Mouse (Mus musculus) CH12.LX (cell line): ENCODE measurements at regions not wholly inside any gene's neighbourhood (a gene's known extent, or its start where the extent isn't known, plus 50 kb on each side); places are given as distances from the start of the nearest gene placed in this dataset.

ENCODE experiments used
- DNase-seq: peaks from one replicate; pipeline ENCODE4 v3.0.0-alpha.2; 2013; ENCODE audit errors: extremely low read depth
- H3K27ac ChIP-seq: 2 replicates; pipeline ENCODE4 v1.5.1; 2012; ENCODE audit warnings: low read depth, mild to moderate bottlenecking, control low read depth, moderate library complexity; ENCODE audit not compliant: insufficient read depth
- H3K27me3 ChIP-seq: replicated peaks from 2 replicates; pipeline ENCODE3; 2012; ENCODE audit warnings: inconsistent platforms
- H3K36me3 ChIP-seq, 2 experiments: replicated peaks in 1 of 2; 2 replicates each; pipeline versions ENCODE3 to v1.6.1; 2012; ENCODE audit warnings: inconsistent platforms in 1 of 2, low read length in 1 of 2, mild to moderate bottlenecking in 1 of 2, mixed read lengths in 1 of 2, moderate library complexity in 1 of 2; ENCODE audit not compliant: control insufficient read depth in 1 of 2, insufficient read depth in 1 of 2
- H3K4me1 ChIP-seq, 2 experiments: 2 replicates each; pipeline ENCODE4 v1.6.1; 2012; ENCODE audit warnings: inconsistent platforms in 1 of 2, moderate library complexity in 1 of 2; ENCODE audit not compliant: insufficient read depth in 2 of 2, control insufficient read depth in 1 of 2
- H3K4me2 ChIP-seq: 2 replicates; pipeline ENCODE4 v1.6.1; 2012; ENCODE audit warnings: low read depth, mild to moderate bottlenecking, control low read depth; ENCODE audit not compliant: poor library complexity, insufficient read depth, severe bottlenecking
- H3K4me3 ChIP-seq, 3 experiments: fragments of 150-350 bp in 1 of 3; sonication (generic) in 1 of 3; replicated peaks in 1 of 3; 2 replicates each; pipeline versions ENCODE3 to v1.5.1; 2011 to 2012; ENCODE audit warnings: low read depth in 2 of 3, low read length in 2 of 3, mild to moderate bottlenecking in 2 of 3, moderate library complexity in 2 of 3, control low read depth in 1 of 3, improper control_type of control experiment in 1 of 3, inconsistent platforms in 1 of 3, mixed read lengths in 1 of 3; ENCODE audit not compliant: poor library complexity in 1 of 3
- H3K79me2 ChIP-seq: replicated peaks from 2 replicates; pipeline ENCODE4 v1.6.1; 2012; ENCODE audit warnings: mild to moderate bottlenecking, moderate library complexity; ENCODE audit not compliant: control insufficient read depth, poor library complexity, insufficient read depth, severe bottlenecking; ENCODE audit errors: extremely low read depth
- H3K9ac ChIP-seq: 2 replicates; pipeline ENCODE4 v1.6.1; 2012; ENCODE audit warnings: low read depth, mild to moderate bottlenecking, control low read depth, moderate library complexity; ENCODE audit not compliant: insufficient read depth
- H3K9me3 ChIP-seq: replicated peaks from 2 replicates; pipeline ENCODE3; 2012; ENCODE audit warnings: low read length, inconsistent platforms, mixed read lengths
- BHLHE40 ChIP-seq: IDR thresholded peaks from 2 replicates; pipeline ENCODE4 v1.6.1; 2011; ENCODE audit warnings: mild to moderate bottlenecking, low read depth, low read length, improper control_type of control experiment
- CHD2 ChIP-seq: IDR thresholded peaks from 2 replicates; pipeline ENCODE4 v1.6.1; 2011; ENCODE audit warnings: low read length, improper control_type of control experiment
- E2F4 ChIP-seq: IDR thresholded peaks from 2 replicates; pipeline ENCODE4 v1.6.1; 2011; ENCODE audit warnings: low read depth, low read length, improper control_type of control experiment; ENCODE audit not compliant: insufficient replicate concordance
- ELF1 ChIP-seq: IDR thresholded peaks from 2 replicates; pipeline ENCODE4 v1.6.1; 2014; ENCODE audit warnings: low read depth, mild to moderate bottlenecking, inconsistent platforms, low read length, improper control_type of control experiment
- ETS1 ChIP-seq: conservative IDR thresholded peaks from 2 replicates; pipeline ENCODE4 v1.6.1; 2012; ENCODE audit warnings: low read depth, mild to moderate bottlenecking, inconsistent platforms, low read length, improper control_type of control experiment, moderate library complexity
- HCFC1 ChIP-seq: IDR thresholded peaks from 2 replicates; pipeline ENCODE4 v1.6.1; 2012; ENCODE audit warnings: low read depth, mild to moderate bottlenecking, inconsistent platforms, low read length, improper control_type of control experiment
- JUND ChIP-seq: conservative IDR thresholded peaks from 2 replicates; pipeline ENCODE4 v1.6.1; 2011; ENCODE audit warnings: low read depth, low read length, improper control_type of control experiment
- KAT2A ChIP-seq: IDR thresholded peaks from 2 replicates; pipeline ENCODE4 v1.6.1; 2012; ENCODE audit warnings: low read length, improper control_type of control experiment, inconsistent platforms; ENCODE audit not compliant: insufficient replicate concordance
- MAFK ChIP-seq: IDR thresholded peaks from 2 replicates; pipeline ENCODE4 v1.6.1; 2011; ENCODE audit warnings: low read length, improper control_type of control experiment; ENCODE audit not compliant: insufficient replicate concordance
- MAX ChIP-seq: IDR thresholded peaks from 2 replicates; pipeline ENCODE4 v1.6.1; 2011; ENCODE audit warnings: low read length, improper control_type of control experiment
- MAZ ChIP-seq: IDR thresholded peaks from 2 replicates; pipeline ENCODE4 v1.6.1; 2012; ENCODE audit warnings: low read depth, mild to moderate bottlenecking, inconsistent platforms, low read length, improper control_type of control experiment, moderate library complexity
- MEF2A ChIP-seq: IDR thresholded peaks from 2 replicates; pipeline ENCODE4 v1.6.1; 2014; ENCODE audit warnings: low read depth, mild to moderate bottlenecking, inconsistent platforms, low read length, improper control_type of control experiment, borderline replicate concordance
- MXI1 ChIP-seq: IDR thresholded peaks from 2 replicates; pipeline ENCODE4 v1.6.1; 2011; ENCODE audit warnings: mild to moderate bottlenecking, low read depth, low read length, improper control_type of control experiment
- MYC ChIP-seq: IDR thresholded peaks from 2 replicates; pipeline ENCODE4 v1.6.1; 2011; ENCODE audit warnings: low read depth, mild to moderate bottlenecking, improper control_type of control experiment, low read length
- NELFE ChIP-seq: IDR thresholded peaks from 2 replicates; pipeline ENCODE4 v1.6.1; 2011; ENCODE audit warnings: low read depth, low read length, improper control_type of control experiment
- PAX5 ChIP-seq: IDR thresholded peaks from 2 replicates; pipeline ENCODE4 v1.6.1; 2012; ENCODE audit warnings: low read length, inconsistent platforms, mixed read lengths
- POLR2A ChIP-seq: IDR thresholded peaks from 2 replicates; pipeline ENCODE4 v1.6.1; 2011; ENCODE audit warnings: low read depth, mild to moderate bottlenecking, improper control_type of control experiment, low read length
- RAD21 ChIP-seq: IDR thresholded peaks from 2 replicates; pipeline ENCODE4 v1.6.1; 2011; ENCODE audit warnings: low read depth, mild to moderate bottlenecking, low read length, improper control_type of control experiment, moderate library complexity
- TBP ChIP-seq: conservative IDR thresholded peaks from 2 replicates; pipeline ENCODE4 v1.6.1; 2011; ENCODE audit warnings: low read depth, low read length, improper control_type of control experiment
- TCF12 ChIP-seq: IDR thresholded peaks from 2 replicates; pipeline ENCODE4 v1.6.1; 2014; ENCODE audit warnings: low read depth, mild to moderate bottlenecking, inconsistent platforms, low read length, improper control_type of control experiment
- USF1 ChIP-seq: IDR thresholded peaks from 2 replicates; pipeline ENCODE4 v1.6.1; 2014; ENCODE audit warnings: low read depth, mild to moderate bottlenecking, inconsistent platforms, low read length, improper control_type of control experiment
- USF2 ChIP-seq: conservative IDR thresholded peaks from 2 replicates; pipeline ENCODE4 v1.6.1; 2011; ENCODE audit warnings: low read depth, low read length, improper control_type of control experiment
- ZKSCAN1 ChIP-seq: IDR thresholded peaks from 2 replicates; pipeline ENCODE4 v1.6.1; 2012; ENCODE audit warnings: low read depth, inconsistent platforms, low read length, improper control_type of control experiment, borderline replicate concordance
- ZMIZ1 ChIP-seq: IDR thresholded peaks from 2 replicates; pipeline ENCODE4 v1.6.1; 2012; ENCODE audit warnings: low read depth, mild to moderate bottlenecking, inconsistent platforms, low read length, improper control_type of control experiment
- ZNF384 ChIP-seq: IDR thresholded peaks from 2 replicates; pipeline ENCODE4 v1.6.1; 2012; ENCODE audit warnings: low read depth, low read length, improper control_type of control experiment, inconsistent platforms
- dilution Hi-C: fragments of 300-500 bp; cut with MboI; formaldehyde crosslinking; loops from 2 replicates; pipeline ENCODE4 v1.14.3; 2020; ENCODE audit warnings: low sequenced_read_pairs; ENCODE audit not compliant: extremely low pct_unique_long_range_greater_than_20kb, extremely low pct_ligation_motif_present
- in situ Hi-C: fragments of 300-500 bp; cut with MboI; formaldehyde crosslinking; loops from 3 replicates; pipeline ENCODE4 v1.14.3; 2019; ENCODE audit warnings: low sequenced_read_pairs, low pct_ligation_motif_present, low pct_unique_long_range_greater_than_20kb, mixed read lengths

DNA sequence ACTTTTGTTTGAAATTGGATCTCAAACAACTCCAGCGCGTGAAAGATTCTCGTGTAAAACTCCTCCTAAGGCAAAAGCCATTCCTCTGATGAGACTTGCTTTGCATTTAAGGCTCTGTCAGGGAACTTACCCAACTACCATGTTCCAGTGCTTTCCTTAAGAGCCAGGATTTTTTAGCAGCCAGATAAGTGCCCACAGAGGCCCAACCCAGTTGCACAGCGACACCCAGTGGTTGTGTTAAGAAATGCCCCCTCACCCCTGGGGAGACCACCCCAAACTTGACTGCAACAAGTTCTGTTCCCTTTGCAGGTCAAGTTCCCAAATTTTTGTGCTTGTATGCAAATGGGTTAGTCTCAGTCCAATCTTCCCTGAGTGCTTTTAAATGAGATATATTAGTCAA is 60.6 kb upstream of the Irx6 start:
- H3K27me3 ChIP-seq = no peaks in the 10 kb centered on the region
- TF ChIP-seq KAT2A = no peak
- no peak for TF ChIP-seq USF1
- no peak for TF ChIP-seq MAFK
- no peak for DNase-seq
- no peaks in the 10 kb centered on the region for H3K36me3 ChIP-seq
- no peaks in the 10 kb centered on the region for H3K79me2 ChIP-seq
- H3K4me1 ChIP-seq = no peaks in the 10 kb centered on the region
- peaks cover 95% of the 10 kb centered on the region for H3K9me3 ChIP-seq
- peak overlapping the region in 1 of 3 experiments; percentile 5 for H3K4me3 ChIP-seq
- H3K4me2 ChIP-seq = no peak overlapping the region
- in situ Hi-C loops (no loop called here), dilution Hi-C loops (no loop called here)
- no peak overlapping the region for H3K27ac ChIP-seq
- no peak overlapping the region for H3K9ac ChIP-seq

DNA sequence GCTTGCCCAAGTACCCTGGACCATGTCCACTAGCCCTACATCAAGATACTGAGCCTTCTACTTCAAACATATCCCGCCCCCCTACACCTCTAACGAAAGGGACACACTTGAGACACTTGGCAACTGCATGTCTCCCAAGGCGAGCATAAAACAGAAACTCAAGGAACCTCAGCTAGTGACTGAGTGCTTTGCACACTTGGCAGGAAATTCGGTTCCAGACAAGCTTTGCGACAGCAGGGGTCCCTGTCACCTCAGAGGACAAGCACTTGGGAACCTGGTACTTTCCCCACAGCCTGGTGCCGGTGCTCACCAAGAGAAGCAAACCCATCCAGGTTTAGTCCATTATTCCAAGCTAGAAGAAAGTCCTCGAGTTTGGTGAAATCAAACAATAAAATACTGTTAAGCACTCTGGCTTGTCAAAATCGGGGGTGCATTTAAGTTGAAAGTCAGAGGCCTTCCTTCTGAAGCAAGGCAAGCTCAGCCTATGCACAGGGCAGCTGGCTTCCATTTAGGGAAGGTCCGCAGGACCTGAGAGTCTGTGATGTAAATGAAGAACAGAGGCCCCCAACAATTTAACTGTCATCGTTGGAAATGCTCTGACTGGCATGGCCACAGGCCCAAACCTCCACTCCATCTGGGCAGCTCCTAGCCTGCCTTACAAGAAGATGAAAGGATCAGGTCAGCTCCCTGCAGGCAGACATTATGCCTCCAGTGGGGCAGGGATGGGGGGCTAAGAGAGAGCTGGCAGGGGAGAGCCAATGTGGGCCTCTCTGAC is 57.6 kb upstream of the Irx6 start:
- Histone ChIP-seq H3K27ac (no peak overlapping the region), H3K9ac (no peak overlapping the region), H3K36me3 (no peaks in the 10 kb centered on the region), H3K4me2 (no peak overlapping the region), H3K27me3 (no peaks in the 10 kb centered on the region), H3K4me3 (no peak overlapping the region), H3K79me2 (no peaks in the 10 kb centered on the region), H3K4me1 (no peaks in the 10 kb centered on the region), H3K9me3 (peaks cover 88% of the 10 kb centered on the region)
- dilution Hi-C loops = no loop called here
- in situ Hi-C loops = no loop called here
- TF ChIP-seq NELFE (no peak), KAT2A (no peak), MEF2A (no peak), CHD2 (no peak), PAX5 (no peak), ZKSCAN1 (no peak), JUND (no peak), ZMIZ1 (no peak), MAX (no peak), TCF12 (no peak), POLR2A (no peak)
- no peak for DNase-seq

DNA sequence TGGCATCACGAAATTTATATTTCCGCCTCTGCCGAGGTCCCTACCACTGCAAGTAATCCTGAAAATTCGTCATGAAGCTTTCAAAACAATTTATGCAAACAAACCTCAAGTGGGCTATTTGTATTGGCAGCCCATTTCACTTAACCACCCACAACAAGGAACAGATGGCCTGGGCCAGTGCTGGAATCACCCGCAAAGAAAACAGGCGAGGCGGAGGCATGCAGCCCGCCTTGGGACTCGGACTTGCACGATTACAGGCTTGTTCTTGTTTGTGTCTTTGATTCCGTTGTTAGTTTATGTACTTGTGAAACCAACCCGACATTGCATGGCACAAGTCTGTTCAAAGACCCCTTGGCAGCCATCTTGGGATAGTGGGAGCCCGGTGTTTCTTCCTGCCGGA is 55.8 kb upstream of the Irx6 start:
- TF ChIP-seq ETS1 = no peak
- TF ChIP-seq HCFC1 = no peak
- TF ChIP-seq MYC = no peak
- no peak for TF ChIP-seq PAX5
- TF ChIP-seq BHLHE40 = no peak
- TF ChIP-seq MAZ = no peak
- TF ChIP-seq MXI1 = no peak
- no peak for TF ChIP-seq TBP
- TF ChIP-seq POLR2A = no peak
- no peak for TF ChIP-seq MAX
- TF ChIP-seq RAD21 = no peak
- TF ChIP-seq CHD2 = no peak
- no peak for TF ChIP-seq E2F4
- no peak for TF ChIP-seq ELF1
- TF ChIP-seq ZNF384 = no peak
- TF ChIP-seq USF2 = no peak
- TF ChIP-seq, all 38 proteins: peak for 0
- Histone ChIP-seq H3K79me2 (no peaks in the 10 kb centered on the region), H3K4me1 (no peaks in the 10 kb centered on the region), H3K9me3 (peaks cover 84% of the 10 kb centered on the region), H3K9ac (no peak overlapping the region), H3K4me3 (no peak overlapping the region), H3K36me3 (no peaks in the 10 kb centered on the region), H3K27me3 (no peaks in the 10 kb centered on the region), H3K27ac (no peak overlapping the region), H3K4me2 (no peak overlapping the region)
- in situ Hi-C loops (no loop called here), dilution Hi-C loops (no loop called here)
- DNase-seq = no peak
